Mouse (Mus musculus) left cerebral cortex, postnatal 4 days (tissue): ENCODE measurements around the gene Kcnb1. TPM values are rescaled to one million over a fixed set of nuclear protein-coding genes. Genes with fewer than 3 reads are reported as not detected.
A peak's percentile ranks its signal among the peaks of the same experiment; 100 is the strongest.

ENCODE experiments used
- DNase-seq: peaks from one replicate; pipeline ENCODE4 v3.0.0-alpha.2; 2022
- intact Hi-C: fragments of 180-260 bp; cut with DNase I; formaldehyde crosslinking; loops from one replicate; pipeline ENCODE4 v1.15.1; 2025
- total RNA-seq, 2 experiments: library from RNA; stranded (reverse); gene quantifications; 2 replicates each; pipeline ENCODE4 v1.2.3; 2021

Kcnb1 gene
- total RNA-seq, 2 experiments from 2014 or later: 46.5 to 50.9 TPM

DNA sequence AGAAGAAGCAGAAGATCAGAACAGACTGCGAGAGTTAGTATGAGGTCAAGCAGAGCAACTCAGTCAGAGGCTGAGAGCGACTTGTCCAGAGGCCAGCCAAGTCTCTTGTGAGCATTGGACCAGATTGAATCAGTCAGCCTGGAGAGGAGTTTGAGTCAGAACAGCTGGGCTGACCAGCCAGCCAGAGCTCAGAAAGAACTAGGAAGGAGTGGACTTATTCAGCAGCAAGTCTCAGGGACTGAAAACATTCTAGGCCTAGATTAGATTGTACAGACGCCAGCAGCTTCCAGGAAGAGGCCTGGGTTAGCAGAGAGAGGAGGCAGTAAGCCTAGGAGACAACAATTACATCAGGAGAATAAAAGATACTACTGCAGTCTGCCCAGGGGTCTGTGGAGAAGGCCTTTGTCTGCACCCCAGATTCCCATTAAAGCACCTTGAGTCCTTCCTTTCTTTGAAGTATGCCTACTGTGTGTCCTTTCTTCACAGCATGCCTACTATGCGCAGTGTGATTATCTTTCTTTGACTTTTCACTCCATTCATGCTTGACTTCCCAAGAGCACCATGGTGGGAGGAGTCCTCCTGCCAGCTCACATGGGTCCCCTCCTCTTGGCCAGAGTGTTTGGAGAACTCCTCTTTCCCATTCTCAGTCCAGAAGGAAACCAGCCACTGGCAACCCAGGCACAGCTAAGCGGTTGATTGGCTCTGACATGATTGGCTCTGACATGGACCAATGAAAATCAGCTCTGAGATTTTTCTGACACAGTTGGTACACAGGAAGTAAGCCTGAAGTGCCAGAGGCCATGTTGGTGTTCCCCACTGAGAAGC, 16.7 kb downstream of the Kcnb1 start:
- intact Hi-C loops: no loop called here
- no peak for DNase-seq

DNA sequence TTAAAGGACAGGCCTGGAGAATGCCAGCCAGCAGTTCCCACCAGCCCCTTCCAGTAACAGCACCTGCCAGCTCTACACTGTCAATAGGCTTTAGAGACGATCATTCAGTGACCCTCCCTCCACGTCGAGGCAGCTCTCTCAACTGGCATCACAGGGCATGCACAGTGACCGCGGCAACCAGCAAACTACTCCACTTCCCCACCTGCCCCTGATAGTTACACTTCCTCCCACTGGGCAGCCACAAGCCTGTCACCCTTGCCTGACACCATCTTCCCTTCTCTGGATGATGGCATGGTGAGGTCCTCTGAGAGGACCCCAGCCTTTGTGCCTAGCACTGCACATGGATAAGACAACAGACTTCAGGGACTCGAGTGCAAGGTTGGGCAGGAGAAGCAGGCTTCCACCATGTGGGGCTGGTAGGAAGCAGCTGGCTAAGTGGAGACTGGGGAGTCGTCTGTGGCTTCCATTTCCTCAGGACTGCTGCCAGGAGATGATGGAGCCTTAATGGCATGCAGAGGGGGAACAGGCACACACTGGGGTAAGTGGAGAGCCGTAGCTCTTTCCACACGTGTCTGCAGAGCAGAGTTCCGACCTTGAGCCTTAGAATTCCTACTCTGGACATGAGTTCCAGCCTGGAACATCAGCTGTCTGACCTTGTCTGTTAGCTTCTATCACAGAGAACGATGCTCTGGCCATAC, 22.3 kb downstream of the Kcnb1 start:
- intact Hi-C loops: no loop called here
- DNase-seq: no peak

DNA sequence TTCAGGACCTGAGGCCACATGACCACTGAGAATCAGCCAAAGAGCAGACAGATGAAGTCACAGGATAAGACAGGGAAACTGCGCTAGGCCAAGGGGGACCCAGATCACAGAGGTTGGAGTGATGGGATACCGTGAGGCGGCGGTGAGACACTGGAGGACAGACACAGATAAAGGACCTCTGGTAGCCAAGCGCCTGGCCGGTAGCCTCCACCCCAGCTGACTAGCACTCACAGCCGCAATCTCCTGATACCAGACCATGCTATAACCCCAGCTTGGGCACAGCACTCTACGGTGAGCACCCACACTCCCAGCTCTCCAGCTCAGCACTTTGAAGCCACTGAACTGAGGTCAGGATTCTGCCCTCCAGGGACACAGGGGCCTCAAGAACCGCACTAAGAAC, 26.4 kb downstream of the Kcnb1 start:
- DNase-seq: no peak
- intact Hi-C loops: no loop called here

DNA sequence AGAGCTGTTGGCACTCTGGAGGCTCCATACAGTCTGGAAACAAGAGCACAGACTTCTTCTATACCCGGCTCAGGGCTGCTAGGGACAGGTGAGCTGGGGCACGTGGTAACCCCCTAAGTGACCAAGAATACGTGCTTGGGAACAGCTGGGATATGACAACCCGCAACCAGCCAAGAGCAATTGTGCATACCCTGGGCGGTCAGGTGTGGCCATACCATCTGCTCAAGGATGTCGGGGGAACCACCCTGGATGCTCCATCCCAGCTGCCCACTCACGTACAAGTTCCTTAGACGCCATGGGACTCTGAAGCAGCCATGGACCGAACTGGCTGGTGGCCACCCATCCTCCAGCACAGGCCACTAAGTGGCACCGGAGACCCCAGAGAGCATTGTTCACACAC, 26.8 kb downstream of the Kcnb1 start:
- DNase-seq: peak; percentile 28
- intact Hi-C loops: no loop called here

DNA sequence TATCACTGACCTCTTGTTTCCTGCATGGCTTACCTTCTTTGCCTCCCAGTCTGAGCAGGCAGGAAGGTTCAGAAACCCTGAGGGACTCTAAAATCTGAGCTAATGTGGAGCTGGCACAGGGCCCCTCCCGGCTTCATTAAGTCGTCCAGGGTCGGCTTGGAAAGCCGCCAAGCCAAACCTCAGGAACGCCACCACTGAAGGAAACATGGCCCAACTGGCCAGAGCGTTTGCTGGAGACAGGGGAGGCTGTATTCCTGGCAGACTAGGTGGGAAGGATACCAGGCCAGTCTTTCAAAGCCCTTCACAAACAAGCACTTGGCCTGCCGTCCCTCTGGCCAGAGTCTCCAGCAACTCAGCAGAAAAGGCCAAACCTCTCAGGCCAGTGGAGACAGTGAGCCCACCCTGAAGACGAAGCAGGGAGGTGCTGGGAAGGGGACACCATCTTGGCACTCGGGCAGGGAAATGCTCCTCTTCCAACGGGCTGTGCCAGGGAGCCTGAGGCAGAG, 27.4 kb downstream of the Kcnb1 start:
- peak; percentile 70 for DNase-seq
- intact Hi-C loops: no loop called here

DNA sequence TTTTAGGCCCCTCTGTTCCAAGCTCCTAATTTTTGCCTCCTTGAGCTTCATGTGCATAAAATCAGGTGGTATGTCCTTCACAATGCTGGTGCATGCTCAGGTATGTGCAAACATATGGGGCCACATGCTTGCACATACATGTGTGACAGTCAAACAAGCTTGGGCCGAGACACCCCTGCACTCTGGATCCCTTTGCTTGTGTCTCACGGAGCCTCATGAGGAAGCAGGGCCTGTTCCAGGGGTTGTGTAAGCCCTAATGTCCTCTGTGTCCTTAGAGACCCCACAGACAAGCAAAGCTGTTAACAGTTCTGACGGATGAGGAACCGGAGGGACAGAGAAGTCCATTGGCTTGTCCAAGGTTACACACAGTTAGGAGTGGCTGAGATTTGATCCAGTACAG, 30.2 kb downstream of the Kcnb1 start:
- no peak for DNase-seq
- intact Hi-C loops: no loop called here

DNA sequence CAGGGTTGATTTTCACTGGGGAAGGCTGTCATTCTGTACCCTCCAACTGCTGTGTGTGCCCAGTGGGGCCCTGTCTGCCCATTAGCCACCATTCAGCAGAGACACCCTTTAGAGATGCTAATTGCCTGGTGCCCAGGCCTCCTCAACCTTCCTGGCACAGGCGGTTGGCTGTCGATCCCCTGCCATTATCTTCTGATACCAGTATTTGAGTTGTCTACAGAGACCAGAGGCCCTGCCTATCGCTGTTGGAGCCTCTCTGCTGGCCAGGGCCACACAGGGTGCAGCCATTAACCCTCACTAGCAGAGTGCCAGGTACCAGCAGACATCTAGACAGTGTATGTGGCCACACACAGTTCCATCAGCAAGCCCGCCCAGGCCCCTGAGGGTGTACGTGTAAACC, 31.2 kb downstream of the Kcnb1 start:
- intact Hi-C loops: no loop called here
- DNase-seq: no peak

DNA sequence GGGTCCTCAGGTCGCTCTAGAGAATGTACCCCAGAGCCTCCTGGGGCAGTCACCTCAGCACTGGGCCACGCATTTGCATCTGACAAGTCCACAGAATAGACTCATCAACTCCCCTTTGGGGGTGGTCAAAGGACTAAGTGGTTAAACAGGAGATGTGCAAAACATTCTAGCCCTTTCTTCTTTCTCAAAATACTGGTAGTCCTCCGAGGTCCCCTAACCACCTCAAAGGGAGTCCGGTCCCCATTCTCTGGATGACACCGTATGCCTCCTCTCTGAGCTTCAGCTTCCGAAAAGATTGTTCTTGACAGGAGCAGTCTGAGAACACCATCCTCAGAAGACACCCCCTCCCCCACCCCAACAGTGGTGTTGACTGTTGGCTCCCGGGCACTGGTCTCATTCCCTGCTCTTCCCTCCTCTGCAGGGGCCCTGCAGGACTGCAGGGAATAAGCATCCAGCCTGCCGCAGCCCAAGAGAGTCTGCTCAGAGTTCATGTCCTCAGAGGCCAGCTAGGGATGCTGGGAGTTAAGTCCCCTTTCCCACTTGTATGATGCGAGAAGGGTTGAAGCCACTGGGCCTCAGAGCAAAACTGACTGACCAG, 33.7 kb downstream of the Kcnb1 start:
- DNase-seq: no peak

DNA sequence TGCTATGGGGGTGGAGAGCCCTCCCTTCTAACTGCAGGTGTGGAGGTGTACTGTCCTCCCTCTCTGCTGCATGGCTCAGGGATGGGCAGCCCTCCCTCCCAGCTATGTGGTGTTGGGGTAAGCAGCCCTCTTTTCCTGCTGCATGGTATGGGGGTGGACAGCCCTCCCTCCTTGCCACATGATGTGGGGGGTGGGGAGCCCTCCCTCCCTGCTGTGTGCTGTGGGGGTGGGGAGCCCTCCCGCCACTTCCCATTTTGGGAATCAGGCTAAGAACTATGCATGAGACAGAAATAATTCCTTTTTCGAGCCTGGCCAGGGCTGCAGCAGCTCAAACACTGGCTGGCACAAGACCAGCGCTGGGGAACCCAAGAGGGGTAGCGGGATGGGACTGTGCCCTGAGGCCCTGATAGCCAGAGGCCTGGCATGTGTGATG, 34.4 kb downstream of the Kcnb1 start:
- intact Hi-C loops: no loop called here
- DNase-seq: peak; percentile 38

More for the DNA sequence above, 33.7 kb downstream of the Kcnb1 start:
- intact Hi-C loops: no loop called here

DNA sequence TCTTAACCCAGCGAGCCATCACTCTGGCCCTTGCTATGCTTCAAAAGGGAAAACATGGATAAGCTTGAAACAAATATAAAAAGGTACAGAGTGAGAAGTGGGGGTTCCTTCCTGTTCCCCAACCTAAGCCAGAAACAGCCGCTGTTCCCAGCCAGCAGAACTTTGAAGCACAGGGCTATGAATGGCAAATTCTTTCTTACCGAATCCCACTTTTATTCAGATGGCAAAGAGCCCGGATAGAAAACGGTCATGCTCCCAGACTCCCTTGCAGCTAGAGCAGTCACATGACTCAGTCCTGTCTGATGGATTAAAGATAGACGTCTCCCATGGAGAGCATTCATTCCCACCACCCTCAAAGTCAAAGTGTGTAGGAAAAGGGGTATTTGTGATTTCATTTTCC, 39.1 kb downstream of the Kcnb1 start:
- no peak for DNase-seq
- intact Hi-C loops: no loop called here

DNA sequence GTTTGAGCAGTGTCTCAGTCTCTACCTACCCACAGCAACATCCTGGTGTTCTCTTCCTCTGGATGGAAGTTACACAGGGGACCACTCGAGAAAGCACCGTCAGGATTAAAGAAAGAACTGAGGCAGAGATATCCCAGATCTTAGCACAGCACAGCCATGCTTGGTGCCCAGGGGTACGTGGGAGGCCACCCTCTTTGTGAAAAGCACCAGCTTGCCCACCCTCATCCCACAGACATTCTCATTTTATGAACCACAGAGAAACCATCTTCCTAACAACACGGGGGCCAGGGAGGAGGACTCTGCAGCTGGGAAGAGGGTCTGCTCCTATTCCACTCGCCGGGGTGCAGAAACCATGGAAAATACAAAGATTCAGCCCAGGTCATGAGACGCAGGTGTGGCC, 39.8 kb downstream of the Kcnb1 start:
- DNase-seq: no peak
- intact Hi-C loops: no loop called here

DNA sequence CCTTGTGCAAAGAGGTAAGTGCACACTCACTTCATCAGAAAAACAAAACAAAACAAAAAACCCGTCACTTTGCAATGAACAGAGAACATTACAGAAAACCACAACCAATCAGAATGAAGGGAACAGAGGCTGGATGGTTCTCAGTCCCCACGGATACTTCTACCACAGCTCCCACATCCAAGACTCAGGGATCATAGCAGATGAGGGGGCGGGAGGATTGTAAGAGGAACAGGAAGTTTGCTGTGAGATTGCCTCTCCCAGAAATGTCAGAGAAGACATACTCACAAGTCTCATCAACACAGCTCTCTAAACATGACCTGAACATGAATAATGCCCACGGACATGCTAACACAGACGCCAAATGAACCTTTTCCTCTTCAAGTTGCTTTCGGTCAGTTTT, 40.9 kb downstream of the Kcnb1 start:
- intact Hi-C loops: no loop called here
- no peak for DNase-seq

DNA sequence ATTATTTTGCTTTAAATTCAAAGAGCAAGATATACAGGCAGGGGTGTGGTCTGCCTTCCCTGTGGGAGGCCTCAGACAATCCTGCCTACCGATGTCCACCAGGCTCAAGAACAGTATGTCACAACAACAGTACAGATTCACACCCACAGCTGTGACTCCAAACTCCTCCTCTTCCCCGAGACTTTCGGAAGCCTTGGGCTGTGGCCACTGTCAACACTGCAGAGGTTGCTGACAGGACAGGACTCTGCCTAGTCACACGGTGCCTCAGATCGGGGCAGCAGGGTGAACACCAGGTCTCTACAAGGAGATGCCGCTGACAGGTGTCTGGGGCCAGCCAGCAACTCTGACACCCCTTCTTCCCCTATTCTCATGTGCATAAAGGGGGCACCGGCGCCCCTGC, 42.2 kb downstream of the Kcnb1 start:
- intact Hi-C loops: no loop called here

DNA sequence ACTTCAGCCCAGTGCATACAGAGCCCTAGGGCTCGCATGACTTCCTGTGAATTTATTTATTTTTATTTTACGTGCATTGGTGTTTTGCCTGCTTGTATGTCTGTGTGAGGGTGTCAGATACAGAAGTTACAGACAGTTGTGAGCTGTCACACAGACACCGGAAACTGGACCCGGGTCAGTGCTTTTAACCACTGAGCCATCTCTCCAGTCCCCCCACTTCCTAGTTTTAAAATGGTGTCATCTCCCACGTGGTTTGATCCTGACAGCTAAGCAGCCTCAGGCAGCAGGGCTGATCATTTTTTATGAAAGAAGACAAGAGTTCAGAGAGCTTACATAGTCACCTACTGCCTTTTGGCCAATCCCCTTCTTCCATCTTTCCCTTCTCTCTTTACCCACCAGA, 44.1 kb downstream of the Kcnb1 start:
- no peak for DNase-seq
- intact Hi-C loops: no loop called here

More for the DNA sequence above, 42.2 kb downstream of the Kcnb1 start:
- DNase-seq: no peak

DNA sequence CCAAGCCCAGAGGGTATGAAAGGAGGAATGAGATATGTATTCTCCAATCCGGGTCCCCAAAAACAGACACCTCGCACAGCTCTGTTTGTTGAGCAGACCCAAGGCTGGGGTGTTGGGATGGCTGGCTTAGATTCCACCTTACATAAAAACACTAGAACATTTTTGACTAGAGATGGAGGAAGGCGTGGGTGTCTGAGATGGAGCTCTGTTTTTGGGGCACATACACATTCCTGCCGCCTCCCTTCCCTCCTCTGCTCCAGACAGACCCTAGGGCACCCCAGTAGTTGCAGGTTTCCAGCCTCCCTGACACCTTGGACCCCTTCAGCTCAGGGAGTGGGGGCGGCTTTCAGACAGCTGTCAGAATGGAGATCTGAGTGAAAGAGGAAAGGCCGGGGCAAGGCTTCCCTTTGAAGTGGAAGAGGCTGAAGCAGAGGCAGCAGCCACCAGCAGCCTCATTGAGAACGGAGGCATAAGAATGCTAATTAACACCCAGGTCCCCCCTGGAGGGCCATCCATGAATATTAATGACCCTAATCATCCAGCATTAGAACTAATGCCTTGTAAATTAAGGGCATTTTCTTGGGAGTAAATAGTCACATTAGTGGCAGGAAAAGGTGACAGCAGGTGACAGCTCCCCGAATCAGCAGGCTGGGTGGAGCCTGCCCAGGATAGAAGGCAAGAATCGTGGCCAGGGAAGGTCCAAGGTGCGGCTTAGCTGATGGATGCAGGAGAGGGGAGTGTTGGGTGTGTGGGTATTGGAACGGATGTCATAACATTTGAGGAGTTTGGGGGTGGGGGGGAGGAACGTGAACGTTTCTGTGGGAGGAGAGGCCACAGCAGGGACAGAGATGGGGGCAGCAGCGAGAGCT, 45.3 kb downstream of the Kcnb1 start:
- DNase-seq: no peak
- intact Hi-C loops: no loop called here

DNA sequence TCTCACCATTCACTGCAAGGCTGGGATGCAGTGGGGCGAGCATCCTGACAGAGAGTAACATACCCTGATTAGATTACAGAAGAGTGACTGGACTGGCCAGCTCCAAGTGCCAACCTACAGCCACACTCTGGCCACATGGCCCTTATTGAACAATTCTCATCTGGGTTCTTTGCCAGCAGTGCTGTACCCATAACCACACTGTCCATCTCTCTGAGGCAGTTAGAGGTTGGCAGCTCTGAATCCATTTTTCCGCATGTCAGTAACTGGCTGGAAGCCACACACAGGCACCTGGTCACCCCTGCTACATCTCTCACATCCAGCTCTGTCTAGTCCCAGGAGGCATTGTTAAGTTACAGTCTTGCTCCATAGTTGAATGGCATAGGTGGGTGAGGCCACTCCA, 46.0 kb downstream of the Kcnb1 start:
- intact Hi-C loops: no loop called here
- DNase-seq: peak; percentile 16

DNA sequence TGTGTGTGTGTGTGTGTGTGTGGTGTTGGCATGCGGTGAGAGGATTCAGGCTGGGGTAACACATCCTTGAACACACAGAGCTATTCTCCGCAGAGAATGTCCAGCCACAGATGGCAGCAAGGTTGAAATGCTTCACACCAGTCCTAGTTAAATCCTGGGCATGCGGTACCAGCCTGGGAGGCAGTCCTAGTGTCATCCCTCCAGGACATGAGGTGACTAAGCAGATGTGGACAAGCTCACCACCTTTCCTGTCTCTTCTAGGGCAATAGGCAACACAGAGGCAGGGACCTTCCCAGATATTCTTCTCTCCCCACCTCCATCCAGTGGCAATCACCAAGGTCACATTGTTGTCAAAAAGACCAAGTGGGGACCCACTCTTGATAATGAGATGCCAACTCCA, 47.7 kb downstream of the Kcnb1 start:
- DNase-seq: no peak
- intact Hi-C loops: no loop called here

DNA sequence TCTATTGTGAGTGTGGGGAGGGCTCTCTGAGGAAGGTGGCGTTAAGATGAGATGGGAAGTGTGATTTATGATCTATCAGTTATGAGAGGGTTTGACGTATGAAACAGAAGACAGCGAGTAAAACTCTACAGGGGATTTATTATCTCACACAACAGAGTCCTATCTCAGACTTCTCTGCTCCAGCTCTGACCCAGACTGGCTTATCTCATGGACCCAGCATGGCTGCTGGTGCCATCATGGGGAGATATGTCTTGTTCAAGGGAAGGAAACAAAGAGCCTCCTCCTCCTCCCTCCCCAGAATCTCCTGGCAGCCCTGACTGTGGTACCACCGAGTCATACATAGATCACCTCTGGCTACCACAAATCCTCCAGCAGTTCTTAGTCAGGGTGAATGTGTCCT, 48.1 kb downstream of the Kcnb1 start:
- no peak for DNase-seq
- intact Hi-C loops: no loop called here

DNA sequence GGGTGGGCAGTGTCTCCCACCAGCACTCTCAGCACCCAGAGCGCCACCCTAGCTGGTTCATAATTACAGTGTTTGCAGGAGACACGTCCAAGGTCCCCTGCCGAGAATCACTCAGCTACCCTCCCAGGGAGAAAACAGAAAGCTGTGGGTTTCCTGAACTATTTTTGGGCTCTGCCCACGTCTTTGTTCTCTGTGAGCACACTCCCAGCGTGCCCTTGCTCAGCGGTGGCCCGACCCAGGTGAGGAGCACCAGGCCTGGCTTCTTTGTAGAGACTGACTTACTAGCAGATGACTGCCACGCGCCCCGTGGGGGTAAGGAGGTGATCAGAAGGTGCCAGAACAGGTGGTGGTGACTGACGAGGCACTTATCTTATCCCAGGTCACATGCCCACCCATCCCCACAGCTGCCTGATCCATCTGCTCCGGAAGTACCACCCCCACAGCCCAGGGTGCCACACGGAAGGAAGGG, 50.1 kb downstream of the Kcnb1 start:
- no peak for DNase-seq
- intact Hi-C loops: loop anchor here (5.0 kb wide), 1 partner anchor 42 kb away; no protein-coding TSS in a partner anchor

DNA sequence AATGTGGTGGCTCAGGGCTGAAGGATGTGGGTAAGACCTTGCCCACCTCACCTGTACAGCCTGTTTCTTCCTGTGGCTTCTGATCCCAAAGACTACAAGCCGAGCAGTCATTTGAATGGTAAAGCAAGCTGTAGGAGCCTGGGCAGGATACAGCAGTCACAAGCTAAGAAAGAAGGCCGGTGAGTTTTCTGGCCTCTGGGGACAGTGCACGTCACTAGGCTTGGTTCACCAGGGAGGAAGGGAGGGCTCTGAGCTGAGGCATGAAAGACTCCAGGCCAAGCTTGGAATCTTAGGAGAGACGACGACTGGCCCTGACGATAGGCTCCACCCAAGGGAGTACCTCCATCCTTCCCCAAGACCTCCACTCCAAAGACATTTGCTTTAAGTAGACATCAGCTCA, 51.3 kb downstream of the Kcnb1 start:
- DNase-seq: no peak
- intact Hi-C loops: loop anchor here (5.0 kb wide), 1 partner anchor 44 kb away; no protein-coding TSS in a partner anchor
